In the genomic region with DNA sequence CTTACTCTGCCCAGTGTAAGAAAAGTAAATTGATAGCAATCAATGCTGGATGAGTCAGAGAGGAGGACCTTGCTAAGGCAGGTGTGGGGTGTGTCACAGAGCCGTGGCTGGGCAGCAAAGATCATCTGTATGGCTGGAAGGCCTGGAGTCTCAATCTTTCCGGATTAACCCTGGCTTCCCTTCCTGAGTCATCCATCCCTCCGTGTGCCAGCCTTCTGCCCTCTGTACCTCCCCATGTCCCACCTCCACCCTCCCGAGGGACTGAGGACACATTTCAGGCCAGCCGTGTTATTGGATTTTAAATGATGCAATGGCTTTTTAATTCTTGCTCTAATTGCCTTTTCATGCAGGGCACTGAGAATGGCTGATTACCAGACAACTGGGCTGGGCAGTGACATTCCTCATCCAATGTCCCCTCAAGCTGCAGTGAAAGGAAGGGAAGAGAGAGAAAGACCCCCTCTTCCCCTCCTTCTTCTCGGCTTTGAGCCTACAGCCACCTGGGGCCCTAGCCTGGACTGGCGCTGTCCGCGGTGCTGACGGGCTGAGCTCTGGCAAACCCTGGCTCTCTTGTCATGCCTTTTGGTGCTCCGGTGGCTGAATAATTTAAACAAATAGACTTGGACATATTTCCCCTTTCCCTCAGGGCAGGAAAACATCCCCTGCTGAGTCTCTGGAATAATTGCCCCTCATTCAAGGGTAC, we compare ENCODE assay signal across 10 mouse cellular contexts. TPM values are rescaled to one million over a fixed set of nuclear protein-coding genes. Genes with fewer than 3 reads are reported as not detected.
DNase-seq lines count a peak whose midpoint lies in the region; ATAC-seq and TF ChIP-seq lines count a peak whose summit lies in the region.
"Had no signal": no experiment of that assay in that cellular context is flagged by ENCODE, and none has a peak within 500 bp of the region (broad histone marks: within the 10 kb centered on the region; RNA-seq: fewer than 3 reads in every experiment).

No protein-coding gene starts in this region.

- peak; percentile 54 to 64 for DNase-seq in cerebellum, postnatal 25 days
- no peak for DNase-seq in cerebellum, postnatal 36 days
- DNase-seq in 3T3-L1 (ENCODE audit: low read depth, low spot score): peak; percentile 62
- DNase-seq in adrenal gland, postnatal 36 days: peak; percentile 85 to 91
- peak; percentile 85 to 93 for DNase-seq in heart, postnatal 14 days
- DNase-seq in lung, embryonic 14.5 days: peak; percentile 89
- peak; percentile 94 for DNase-seq in ovary, postnatal 14 days (ENCODE audit: low spot score)
- no peak for DNase-seq in cerebellum, adult 18-20 months

- H3K9ac ChIP-seq in lung, embryonic 14.5 days: no peak overlapping the region
- H3K9ac ChIP-seq: heart, embryonic 13.5 days had no signal

- no peak for ATAC-seq in lung, embryonic 14.5 days (ENCODE audit: insufficient read depth)

- no peaks in the 10 kb centered on the region for H3K27me3 ChIP-seq in lung, embryonic 14.5 days (ENCODE audit: insufficient read depth, low read length)

- H3K4me3 ChIP-seq in lung, embryonic 14.5 days (ENCODE audit: low read depth, low read length): no peak overlapping the region
- H3K4me3 ChIP-seq: heart, embryonic 13.5 days had no signal

- WGBS in lung, embryonic 14.5 days: 18% methylated on average over 11 of the region's 11 CpGs

- no peaks in the 10 kb centered on the region for H3K4me1 ChIP-seq in lung, embryonic 14.5 days (ENCODE audit: insufficient read depth)
- H3K4me1 ChIP-seq: heart, embryonic 13.5 days had no signal

- no peaks in the 10 kb centered on the region for H3K9me3 ChIP-seq in lung, embryonic 14.5 days (ENCODE audit: low read depth, low read length)
- H3K9me3 ChIP-seq: heart, embryonic 13.5 days had no signal

- no peak for TF ChIP-seq CTCF in lung, embryonic 14.5 days (IDR thresholded peaks at IDR 0.05; ENCODE audit: low read depth)

- H3K36me3 ChIP-seq in lung, embryonic 14.5 days (ENCODE audit: insufficient read depth): no peaks in the 10 kb centered on the region
- H3K36me3 ChIP-seq: G1E; heart, embryonic 13.5 days had no signal

- no peak overlapping the region for H3K4me2 ChIP-seq in lung, embryonic 14.5 days
- H3K4me2 ChIP-seq: heart, embryonic 13.5 days had no signal

- intact Hi-C loops in heart, postnatal 14 days (cut with DNase I): no loop called here

- no peak overlapping the region for H3K27ac ChIP-seq in lung, embryonic 14.5 days (ENCODE audit: low read depth)
- H3K27ac ChIP-seq: heart, embryonic 13.5 days had no signal

RNA-seq across cellular contexts. Expression of a gene that starts 24.1 kb away (rescaled TPM):
- total RNA-seq in adrenal gland, postnatal 36 days (2021): 10 to 100 TPM; 66.5 to 76.6 TPM
- total RNA-seq in heart, postnatal 14 days (2021): 10 to 100 TPM; 27.4 to 28.6 TPM
- 18.1 and 20.4 TPM in 2 replicates for polyA plus RNA-seq in lung, embryonic 14.5 days (2014; fragmentation: Nextera tagmentation; extraction: Ambion mirVana)

Comparison
In these comparisons a context has a peak if more than half of its experiments do, and no peak if none do; other contexts are left out.
1. DNase-seq: peak in cerebellum, postnatal 25 days (2 of 2), 3T3-L1 (single experiment), adrenal gland, postnatal 36 days (2 of 2), heart, postnatal 14 days (2 of 2), lung, embryonic 14.5 days (single experiment) and ovary, postnatal 14 days (single experiment); none in cerebellum, postnatal 36 days (0 of 2) and cerebellum, adult 18-20 months (0 of 2).